Mouse (Mus musculus): ENCODE data around the gene Hmcn1. TPM values are rescaled to one million over a fixed set of nuclear protein-coding genes. Genes with fewer than 3 reads are reported as not detected.

Hmcn1 gene
- total RNA-seq, 4 experiments from 2014 or later, result 10.9 to 15.1 (median 12.2) TPM

GRCm38 (mm10) chr1:150680345-150680744 is 312.9 kb downstream of the Hmcn1 start:
- no peak for DNase-seq (ENCODE audit: low spot score)

GRCm38 (mm10) chr1:150645314-150645713 is 347.9 kb downstream of the Hmcn1 start:
- DNase-seq (ENCODE audit: low spot score), result no peak

GRCm38 (mm10) chr1:150639522-150639921 is 353.7 kb downstream of the Hmcn1 start:
- no peak for DNase-seq (ENCODE audit: low spot score)

GRCm38 (mm10) chr1:150632506-150632905 is 360.7 kb downstream of the Hmcn1 start:
- no peak for DNase-seq (ENCODE audit: low spot score)

- DNase-seq (ENCODE audit: low spot score), result no peak
These were observed 361.4 kb downstream of the Hmcn1 start for GRCm38 (mm10) chr1:150631856-150632171.

GRCm38 (mm10) chr1:150631035-150631855 is 362.0 kb downstream of the Hmcn1 start:
- no peak for DNase-seq (ENCODE audit: low spot score)

GRCm38 (mm10) chr1:150623226-150623625 is 370.0 kb downstream of the Hmcn1 start:
- DNase-seq (ENCODE audit: low spot score), result no peak

GRCm38 (mm10) chr1:150610539-150610938 is 382.7 kb downstream of the Hmcn1 start:
- no peak for DNase-seq (ENCODE audit: low spot score)

GRCm38 (mm10) chr1:150606173-150606572 is 387.1 kb downstream of the Hmcn1 start:
- no peak for DNase-seq (ENCODE audit: low spot score)

GRCm38 (mm10) chr1:150593614-150594013 is 399.6 kb downstream of the Hmcn1 start:
- no peak for DNase-seq (ENCODE audit: low spot score)

- peak; percentile 11 for DNase-seq (ENCODE audit: low spot score)
These were observed 402.0 kb downstream of the Hmcn1 start for GRCm38 (mm10) chr1:150591253-150591652.

GRCm38 (mm10) chr1:150587410-150587809 is 405.8 kb downstream of the Hmcn1 start:
- DNase-seq (ENCODE audit: low spot score), result no peak

- no peak for DNase-seq (ENCODE audit: low spot score)
These were observed 408.8 kb downstream of the Hmcn1 start for GRCm38 (mm10) chr1:150584477-150584876.

GRCm38 (mm10) chr1:150583734-150584133 is 409.5 kb downstream of the Hmcn1 start:
- DNase-seq (ENCODE audit: low spot score), result no peak

GRCm38 (mm10) chr1:150580561-150580960 is 412.7 kb downstream of the Hmcn1 start:
- DNase-seq (ENCODE audit: low spot score), result peak; percentile 27

GRCm38 (mm10) chr1:150573407-150573806 is 419.8 kb downstream of the Hmcn1 start:
- DNase-seq (ENCODE audit: low spot score), result no peak

- no peak for DNase-seq (ENCODE audit: low spot score)
These were observed 422.6 kb downstream of the Hmcn1 start for GRCm38 (mm10) chr1:150570562-150571156.

- DNase-seq (ENCODE audit: low spot score), result no peak
These were observed 423.3 kb downstream of the Hmcn1 start for GRCm38 (mm10) chr1:150569820-150570543.

- no peak for DNase-seq (ENCODE audit: low spot score)
These were observed 426.9 kb downstream of the Hmcn1 start for GRCm38 (mm10) chr1:150566287-150566686.

GRCm38 (mm10) chr1:150556621-150557020 is 436.6 kb downstream of the Hmcn1 start:
- DNase-seq (ENCODE audit: low spot score), result no peak

GRCm38 (mm10) chr1:150551390-150551789 is 441.8 kb downstream of the Hmcn1 start:
- no peak for DNase-seq (ENCODE audit: low spot score)

- DNase-seq (ENCODE audit: low spot score), result no peak
These were observed 446.8 kb downstream of the Hmcn1 start for GRCm38 (mm10) chr1:150546463-150546862.

- no peak for DNase-seq (ENCODE audit: low spot score)
These were observed 453.0 kb downstream of the Hmcn1 start for GRCm38 (mm10) chr1:150540267-150540666.
